Mouse (Mus musculus): ENCODE measurements around the gene Perm1.

The Perm1 gene

DNA sequence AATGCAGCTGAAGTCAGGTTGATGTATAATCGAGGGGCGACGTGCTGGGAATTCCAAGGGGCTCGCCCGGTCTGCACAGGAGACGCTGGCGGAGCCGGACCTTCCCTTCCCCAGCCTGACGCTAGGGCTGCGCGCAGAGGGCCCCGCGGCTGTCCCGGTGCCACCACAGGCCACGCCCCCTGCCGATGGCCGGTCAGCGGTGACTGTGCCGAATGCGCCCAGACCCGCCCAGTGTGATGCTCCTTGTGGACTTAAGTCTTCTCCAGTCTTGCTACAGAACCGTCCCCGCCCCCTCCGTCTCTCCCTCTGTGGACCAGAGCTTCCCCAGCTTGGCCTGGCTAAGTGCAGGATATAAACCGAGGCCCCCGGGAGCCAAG is 17.9 kb upstream of the Perm1 start:
- in situ Hi-C loops (cut with MboI; ENCODE audit: unreplicated experiment in 2 of 2) = no loop called here

DNA sequence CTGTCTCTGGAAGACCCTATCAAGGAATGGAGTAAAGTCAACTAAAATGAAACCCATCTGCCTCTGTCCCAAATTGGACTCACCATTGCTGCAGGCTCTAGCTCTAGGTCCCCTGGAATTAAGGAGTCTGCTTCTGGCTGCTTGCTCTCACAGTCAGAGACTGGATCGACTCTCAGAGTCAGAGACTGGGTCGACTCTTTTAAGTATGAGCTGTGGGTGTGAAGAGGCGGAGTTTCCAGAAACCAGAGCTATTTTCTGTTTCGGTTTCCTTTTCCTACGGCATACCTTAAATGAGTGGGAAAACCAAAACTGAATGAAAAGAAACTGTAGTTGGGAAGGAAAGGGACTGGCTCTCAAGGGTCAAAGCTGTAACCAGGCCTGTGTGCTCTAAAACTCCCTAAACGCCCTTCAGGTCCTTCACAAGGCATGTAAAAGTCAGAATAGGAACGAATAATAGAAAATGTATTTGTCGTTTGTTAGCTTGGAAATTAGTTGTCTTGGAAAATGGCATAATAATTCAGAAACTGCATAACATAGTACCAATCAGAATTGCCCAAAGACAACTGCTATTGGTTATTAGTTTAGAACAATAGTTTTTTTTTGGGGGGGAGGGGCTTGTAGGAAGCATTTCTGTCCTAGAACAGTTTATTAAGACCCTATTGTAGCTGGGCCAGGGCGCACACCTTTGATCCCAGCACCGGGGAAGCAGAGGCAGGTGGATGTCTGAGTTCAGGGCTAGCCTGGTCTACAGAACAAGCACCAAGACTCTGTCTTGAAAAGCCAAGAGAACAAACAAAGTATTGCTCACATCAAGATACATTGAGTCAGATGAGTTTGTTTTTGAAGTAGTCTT is 14.8 kb upstream of the Perm1 start, which contains the start of gene Isg15:
Gene Isg15, minus strand, starts transcription at position 196 of the 853 bp plus-strand sequence.
- in situ Hi-C loops (cut with MboI; ENCODE audit: unreplicated experiment in 2 of 2) = no loop called here

DNA sequence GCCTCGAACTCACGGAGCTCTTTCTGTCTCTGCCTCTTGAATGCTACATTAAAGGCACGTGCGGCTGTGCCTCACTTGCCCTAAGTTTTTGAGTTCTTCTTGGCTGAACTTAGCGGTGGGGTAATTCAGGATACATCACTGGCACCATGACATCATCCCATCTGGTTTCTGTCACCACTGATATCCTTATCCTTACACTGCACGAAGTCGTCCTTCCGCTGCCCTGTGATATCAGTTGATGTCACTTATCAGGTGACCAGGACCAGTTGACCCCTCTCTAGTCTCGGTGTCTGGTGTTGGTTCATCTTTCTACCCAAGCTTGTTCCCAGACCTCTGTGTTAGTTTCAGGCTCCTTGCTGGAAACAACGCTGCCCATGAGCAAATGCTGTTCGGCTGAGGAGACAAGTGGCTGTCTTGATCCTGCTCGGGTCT is 13.2 kb upstream of the Perm1 start:
- in situ Hi-C loops (cut with MboI; ENCODE audit: unreplicated experiment in 2 of 2) = no loop called here

DNA sequence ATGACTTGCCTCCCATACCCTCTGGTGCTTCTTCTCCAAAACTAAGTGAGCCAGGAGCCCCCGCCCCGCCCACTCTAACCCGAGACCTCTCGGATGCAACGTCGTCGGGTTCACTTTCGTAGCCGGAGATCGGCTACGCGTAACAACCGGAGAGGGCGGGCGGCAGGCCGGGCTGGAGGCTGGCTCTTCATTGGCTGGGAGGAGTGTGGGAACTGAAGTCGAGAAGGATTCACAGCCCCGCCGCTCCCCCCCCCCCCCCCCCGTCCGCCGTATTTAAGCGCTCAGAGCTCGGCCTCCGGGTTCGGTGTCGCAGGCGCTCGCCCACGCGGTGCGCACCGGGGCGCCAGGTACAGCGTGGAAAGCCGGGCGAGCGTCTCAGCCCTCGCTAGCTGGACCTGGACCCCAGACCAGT is 12.7 kb upstream of the Perm1 start, which contains the start of gene AW011738:
Gene AW011738, plus strand, starts transcription at position 304 of the 412 bp plus-strand sequence.
- in situ Hi-C loops (cut with MboI; ENCODE audit: unreplicated experiment in 2 of 2) = no loop called here

DNA sequence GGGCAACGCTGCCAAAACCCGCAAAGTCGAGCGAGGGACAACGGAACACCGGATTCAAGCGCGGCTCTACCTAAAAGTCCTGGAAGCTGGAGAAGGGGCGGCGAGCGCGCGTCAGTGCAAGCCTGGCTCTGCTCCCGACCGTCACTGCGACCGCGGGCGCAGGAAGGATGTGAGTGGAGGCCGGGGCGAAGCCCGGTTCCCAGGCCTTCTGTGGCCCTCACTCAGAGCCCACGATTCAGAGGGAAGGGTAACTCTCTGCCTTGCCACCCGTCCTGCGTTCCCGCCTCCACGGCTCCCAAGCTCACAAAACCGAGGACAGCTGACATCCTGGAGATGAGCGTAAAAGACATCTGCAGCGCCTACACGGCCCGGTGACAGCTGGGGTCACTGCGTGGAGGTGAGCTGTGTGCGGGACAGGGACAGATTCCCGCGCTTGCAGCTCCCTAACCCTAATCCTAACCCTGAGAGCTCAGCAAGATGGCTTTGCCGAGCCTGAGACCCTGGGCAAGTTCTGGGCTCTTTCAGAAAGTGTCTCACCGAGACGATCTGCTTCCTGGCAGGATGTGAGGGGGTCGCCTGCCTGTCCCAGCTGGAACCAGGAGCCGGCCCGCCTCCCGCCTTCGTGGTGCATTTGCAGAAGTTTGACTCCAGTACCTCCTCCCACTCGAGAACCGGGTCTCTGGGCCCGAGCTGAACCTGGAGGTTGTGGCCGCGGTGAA is 12.1 kb upstream of the Perm1 start:
- in situ Hi-C loops (cut with MboI; ENCODE audit: unreplicated experiment in 2 of 2) = no loop called here

DNA sequence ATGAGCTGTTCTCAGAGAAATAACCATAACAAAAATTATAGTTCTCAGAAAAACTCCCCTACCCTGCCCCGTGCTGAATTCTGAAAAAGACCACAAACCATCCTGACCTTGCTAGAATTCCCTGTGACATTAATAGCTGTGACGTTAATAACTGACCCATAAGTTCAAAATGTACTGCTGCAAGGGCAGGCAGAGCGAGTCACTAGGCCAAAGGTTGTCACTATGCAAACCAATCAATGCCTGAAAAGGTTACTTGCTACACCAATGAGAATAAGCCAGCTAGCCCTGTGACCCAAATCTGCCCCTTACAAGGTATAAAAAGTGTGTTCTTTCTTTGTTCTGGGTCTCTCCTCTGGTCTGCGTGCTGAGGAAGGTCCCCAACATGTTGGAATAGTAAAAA is 6.8 kb upstream of the Perm1 start:
- in situ Hi-C loops (cut with MboI; ENCODE audit: unreplicated experiment in 2 of 2) = no loop called here

DNA sequence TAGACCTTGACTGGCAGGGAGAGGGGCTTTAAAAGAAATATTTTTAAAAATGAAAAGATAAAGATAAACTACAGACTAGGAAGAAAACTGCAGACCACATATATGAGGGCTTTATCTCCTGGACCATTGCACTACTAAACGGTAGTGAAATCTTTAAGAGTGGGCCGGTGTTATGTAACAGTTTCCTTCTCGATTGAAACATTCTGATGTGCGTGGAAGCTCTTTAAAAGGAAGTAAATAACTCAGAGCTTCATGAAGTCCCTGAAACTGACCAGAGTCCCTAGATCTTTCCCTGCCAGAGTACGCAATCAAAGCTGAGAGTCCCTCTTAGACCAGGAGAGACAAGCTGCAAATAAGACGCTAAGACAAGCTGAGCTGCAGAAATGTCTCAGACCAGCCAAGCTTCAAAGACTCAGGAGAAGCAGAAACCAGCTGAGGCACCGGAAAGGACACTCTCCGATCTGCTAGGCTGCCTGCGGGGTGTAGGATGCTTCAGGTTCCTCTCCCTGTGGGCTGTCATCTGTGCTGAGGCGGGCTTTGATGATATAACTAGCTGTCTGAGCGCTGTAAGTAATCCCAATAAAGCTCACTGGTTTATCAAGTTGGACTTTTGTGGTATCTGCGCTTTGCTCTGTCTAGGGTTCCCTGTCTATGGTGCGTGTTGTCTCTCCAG is 5.6 kb upstream of the Perm1 start:
- in situ Hi-C loops (cut with MboI; ENCODE audit: unreplicated experiment in 2 of 2) = no loop called here

DNA sequence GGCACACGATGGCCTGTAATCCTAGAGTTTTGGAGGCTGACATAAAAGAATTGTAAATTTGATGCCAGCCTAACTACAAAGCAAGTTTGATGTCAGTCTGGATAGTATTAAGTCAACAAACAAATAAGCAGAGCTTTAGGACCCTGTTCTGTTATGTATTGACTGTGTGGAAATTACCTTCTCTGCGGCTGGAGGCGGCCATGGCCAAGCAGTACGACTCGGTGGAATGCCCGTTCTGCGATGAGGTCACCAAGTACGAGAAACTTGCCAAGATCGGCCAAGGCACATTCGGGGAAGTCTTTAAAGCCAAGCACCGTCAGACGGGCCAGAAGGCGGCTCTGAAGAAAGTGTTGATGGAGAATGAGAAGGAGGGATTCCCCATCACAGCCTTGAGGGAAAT is 2.5 kb upstream of the Perm1 start:
- in situ Hi-C loops (cut with MboI; ENCODE audit: unreplicated experiment in 2 of 2) = no loop called here

DNA sequence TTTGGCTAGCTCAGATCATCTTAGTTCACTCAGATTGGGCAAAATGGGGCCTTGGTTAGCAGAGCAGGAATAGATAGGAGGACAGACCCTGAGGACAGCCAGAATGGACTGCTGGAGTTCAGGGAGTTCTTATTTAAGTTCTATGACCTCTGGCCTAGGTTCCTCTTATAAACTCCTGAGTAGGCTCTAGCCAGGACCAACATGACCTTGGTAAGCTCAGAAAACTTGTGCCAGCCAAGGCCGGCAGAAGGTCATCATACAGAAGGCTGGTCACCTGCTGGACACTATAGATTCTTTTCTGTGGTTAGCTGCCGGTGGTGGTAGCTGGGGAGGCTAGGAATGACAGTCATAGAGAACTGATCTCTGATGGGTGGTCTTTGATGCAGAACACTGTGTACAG is 528 bp downstream of the Perm1 start:
- in situ Hi-C loops (cut with MboI; ENCODE audit: unreplicated experiment in 2 of 2) = no loop called here

DNA sequence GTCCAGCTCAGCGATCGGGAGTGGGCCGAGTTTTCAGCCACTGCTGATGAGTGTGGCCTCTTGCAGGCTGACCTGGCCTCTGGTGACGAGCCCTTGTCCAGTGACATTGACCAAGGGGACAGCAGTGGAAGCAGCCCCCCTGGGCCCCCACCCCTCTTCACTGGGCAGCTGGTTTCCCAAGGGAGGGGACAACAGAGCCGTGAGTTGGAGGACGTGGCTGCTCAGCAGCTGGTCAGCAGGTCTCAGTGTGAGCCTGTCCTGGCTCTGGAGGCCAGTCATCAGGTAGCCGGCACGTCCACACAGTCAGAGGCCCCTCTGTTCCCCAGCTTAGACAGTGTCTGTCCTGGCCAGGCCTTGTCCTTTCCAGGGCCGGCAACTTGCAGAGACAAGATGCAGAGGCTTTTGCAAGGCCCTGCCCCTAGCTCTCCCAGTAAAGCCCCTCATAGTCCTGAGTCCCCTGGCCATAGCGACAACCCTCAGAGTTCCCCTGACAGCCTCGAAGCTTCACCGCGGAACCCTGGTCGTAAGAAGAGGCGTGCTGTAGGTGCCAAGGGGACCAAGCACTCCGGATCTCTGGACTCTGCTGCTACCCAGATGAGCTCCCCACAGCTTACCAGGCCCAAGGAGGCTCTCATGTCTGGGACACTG is 1.5 kb downstream of the Perm1 start:
- in situ Hi-C loops (cut with MboI; ENCODE audit: unreplicated experiment in 2 of 2) = no loop called here

DNA sequence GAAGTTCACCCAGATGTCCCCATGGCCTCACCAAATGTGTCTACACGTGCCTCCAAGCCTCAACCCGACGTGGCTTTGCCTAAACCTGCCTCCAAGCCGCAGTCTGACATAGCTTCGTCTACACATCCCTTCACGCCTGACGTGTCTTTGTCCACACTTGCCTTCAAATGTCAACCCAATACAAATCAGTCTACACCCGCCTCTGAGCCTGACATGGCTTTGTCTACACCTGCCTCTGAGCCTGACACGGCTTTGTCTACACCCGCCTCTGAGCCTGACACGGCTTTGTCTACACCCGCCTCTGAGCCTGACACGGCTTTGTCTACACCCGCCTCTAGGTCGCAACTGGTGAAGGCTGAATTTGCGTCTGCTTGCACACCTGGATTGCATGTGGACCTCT is 2.2 kb downstream of the Perm1 start:
- in situ Hi-C loops (cut with MboI; ENCODE audit: unreplicated experiment in 2 of 2) = no loop called here

DNA sequence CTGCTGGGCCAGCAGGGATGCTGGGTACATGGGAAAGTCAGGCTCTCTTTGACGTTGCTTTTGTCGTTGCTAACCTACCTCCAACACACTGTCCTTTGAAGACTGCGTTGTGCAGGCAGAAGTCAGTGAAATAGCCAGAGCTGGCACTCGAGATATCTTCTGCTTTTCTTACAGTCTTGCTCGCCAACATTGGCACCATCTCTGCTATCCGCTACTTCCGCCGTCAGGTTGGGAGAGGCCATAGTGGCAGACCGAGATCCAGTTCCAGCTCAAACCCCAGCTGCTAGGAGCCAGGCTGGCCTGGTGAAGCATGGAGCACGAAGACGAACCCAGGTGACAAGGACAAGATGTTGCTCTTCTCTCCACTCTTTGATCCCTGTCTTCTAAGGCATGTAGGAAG is 4.3 kb downstream of the Perm1 start:
- in situ Hi-C loops (cut with MboI; ENCODE audit: unreplicated experiment in 2 of 2) = no loop called here

DNA sequence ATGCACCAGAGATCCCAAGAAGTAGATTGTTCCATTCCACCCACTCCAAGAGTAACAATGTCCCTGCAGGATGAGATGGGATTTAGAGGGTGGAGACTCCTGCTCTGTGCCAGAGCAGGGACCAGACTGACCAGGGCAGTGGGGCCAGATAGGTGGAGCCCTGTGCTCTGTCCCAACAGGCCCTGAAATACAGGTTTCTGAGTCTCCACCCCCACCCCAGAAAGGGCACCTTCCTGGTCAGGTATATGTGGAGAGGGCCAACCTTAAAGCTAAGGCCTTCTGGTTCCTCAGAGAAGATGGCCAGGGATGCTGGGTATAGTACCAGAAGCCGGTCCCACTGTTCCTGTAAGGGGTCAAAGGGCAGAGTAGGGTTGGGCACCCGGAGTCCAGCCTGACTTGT is 8.6 kb downstream of the Perm1 start:
- in situ Hi-C loops (cut with MboI; ENCODE audit: unreplicated experiment in 2 of 2) = no loop called here

DNA sequence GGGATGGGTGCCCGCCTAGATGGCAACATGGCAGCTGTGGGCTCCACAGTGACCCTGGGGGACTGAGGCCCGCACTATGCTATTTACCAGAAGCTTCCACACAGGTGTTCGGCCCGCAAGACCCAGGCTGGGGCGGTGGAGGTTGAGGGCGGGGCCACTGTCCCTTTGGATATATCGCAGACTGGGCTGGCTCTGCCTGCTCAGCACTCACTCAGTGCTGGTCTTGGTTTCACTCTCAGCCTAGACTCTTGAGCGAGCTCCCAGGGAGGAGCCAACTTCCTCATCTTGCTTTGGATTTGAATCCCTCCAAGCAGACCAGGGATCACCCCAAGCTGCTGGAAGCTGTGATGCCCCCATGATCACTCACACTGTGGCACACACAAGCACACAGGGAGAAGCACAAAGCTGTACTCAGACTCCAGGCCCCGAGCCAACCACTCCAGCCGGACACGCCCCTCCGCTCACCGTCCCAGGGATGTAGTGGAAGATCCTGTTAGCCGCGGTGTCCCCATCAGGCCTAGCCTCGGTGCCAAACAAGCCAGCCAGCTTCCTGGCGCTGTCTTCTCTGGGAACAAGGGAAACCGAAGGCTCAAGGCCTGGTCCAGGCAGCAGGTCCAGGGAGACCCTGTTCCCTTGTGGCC is 12.2 kb downstream of the Perm1 start:
- in situ Hi-C loops (cut with MboI; ENCODE audit: unreplicated experiment in 2 of 2) = no loop called here

DNA sequence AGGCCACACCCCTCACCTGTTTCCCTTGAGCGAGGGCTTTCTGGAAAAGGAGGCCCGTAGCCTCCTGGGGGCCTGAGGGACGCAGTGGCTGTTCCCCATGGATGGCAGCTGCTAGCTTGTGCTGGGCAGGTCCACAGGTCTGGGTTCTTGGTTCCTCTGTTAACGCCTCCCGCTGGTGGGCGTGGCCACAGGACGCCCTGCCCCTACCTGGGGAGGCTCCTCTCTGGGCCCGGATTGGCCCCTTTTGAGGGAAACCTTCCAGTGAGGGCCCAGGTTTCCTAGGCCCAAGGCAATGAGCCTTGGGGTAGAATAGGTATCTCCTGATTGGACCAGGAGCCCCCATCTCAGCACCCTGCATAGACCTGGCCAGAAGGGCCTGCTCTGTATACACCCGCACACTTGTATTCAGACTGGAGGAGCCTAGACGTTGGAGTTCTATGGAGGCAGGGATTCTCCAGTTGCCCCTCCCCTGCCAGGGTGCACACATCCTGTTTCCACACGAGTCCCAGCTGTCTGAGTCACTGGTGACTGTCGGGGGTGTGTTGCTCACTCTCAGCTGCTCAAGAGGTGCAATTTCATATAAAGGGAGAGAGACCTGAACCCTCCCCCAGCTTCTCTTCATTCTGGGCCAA is 12.8 kb downstream of the Perm1 start:
- in situ Hi-C loops (cut with MboI; ENCODE audit: unreplicated experiment in 2 of 2) = no loop called here

DNA sequence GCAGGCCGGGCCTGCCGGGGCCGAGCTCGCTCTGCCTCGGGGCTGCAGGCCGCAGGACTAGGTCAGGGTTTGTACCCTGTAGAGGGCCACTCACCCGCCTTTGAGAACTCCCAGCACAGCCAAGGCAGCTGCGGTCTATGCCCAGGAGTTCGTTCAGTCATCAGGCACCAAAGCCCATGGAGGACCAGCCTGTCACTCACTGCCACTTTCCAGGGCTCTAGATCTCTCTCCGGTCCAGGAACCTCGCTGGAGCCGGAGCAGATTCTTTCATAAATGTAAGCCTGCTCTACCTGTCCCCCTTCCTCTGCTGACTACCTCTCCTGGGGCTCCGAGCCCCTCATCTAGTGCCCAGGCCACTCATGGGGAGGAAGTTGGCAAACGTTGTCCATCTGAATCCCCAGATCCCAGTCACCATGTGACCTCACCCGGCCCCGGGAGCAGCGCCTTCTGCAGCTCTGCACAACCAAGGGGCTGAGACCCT is 18.4 kb downstream of the Perm1 start:
- in situ Hi-C loops (cut with MboI; ENCODE audit: unreplicated experiment in 2 of 2) = no loop called here

DNA sequence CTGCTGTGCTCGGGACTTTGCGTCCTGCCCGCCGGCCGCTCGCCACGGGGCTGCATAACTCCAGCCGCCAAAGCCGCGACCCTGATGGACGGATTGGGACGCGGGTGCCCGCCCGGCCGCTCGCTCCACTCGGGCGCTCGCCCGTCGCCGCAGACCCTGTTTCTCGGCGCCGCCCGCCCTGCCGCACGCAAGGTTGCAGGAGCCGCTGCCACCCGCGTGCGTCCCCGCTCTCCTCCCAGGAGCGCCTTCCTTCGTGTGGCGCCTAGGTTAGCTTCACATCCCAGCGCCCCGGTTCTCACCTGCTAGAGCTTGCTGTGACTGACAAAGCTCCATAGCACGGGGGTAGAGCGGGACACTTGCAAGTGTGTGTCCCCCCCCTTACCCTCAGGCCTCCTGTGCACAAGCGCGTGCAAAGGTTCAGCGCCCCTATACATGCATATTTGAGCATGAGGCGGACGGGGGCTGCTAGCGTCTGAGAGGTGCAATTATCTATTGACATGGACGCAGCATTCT is 19.1 kb downstream of the Perm1 start, which contains the start of gene Plekhn1:
Gene Plekhn1, minus strand, starts transcription at position 157 of the 513 bp plus-strand sequence.
- in situ Hi-C loops (cut with MboI; ENCODE audit: unreplicated experiment in 2 of 2) = no loop called here

DNA sequence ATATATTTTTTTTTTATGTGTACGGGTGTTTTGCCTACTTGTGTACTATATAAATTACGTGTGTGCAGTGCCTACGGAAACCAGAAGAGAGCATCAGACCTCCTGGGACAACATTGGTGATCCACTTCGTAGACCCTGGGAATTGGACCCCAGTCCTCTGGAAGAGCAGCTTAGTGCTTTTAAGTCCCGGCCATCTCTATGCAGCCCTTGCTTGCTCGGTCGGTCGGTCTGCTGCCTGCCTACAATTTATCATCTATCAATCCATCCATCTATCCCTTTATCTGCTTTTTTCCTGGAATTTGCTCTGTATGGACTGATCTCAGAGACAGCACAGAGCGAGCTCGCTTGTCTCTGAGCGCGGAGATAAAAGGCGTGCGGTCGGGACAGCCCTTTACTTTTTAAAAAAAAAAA is 19.7 kb downstream of the Perm1 start:
- in situ Hi-C loops (cut with MboI; ENCODE audit: unreplicated experiment in 2 of 2) = no loop called here

DNA sequence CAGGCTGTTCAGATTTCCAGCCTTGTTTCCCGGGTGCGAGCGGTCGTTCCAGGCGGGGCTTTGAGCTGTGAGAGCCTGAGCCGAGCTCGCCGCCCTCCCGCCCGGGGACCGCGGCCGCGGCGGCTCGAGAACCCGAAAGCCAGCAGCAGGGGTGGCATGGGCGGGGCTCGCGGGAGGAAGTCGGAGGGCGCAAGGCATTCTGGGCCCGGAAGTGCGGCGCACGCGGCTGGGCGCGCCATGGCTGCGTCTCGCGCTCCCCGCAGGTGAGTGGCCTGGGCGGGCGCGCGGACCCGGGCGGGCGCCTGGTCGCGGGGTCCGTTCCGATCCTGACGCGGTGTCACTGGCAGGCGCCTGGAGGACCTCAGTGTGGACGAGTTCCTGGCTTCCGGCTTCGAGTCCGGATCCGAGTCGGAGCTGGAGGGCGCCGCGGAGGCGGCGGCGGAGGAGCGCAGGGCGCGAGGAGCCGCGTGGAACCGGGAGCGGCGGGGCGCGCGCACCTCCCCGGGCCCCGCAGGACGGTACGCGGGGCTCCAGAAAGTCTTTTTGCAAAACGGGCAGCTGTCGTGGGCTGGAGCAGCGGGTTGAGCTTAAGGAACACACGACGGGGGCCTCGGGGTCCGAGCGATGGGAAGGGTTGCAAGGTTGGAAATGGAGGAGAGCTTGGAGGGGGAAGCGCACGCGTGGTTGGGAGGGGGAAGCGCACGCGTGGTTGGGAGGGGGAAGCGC is 20.3 kb downstream of the Perm1 start, which contains the start of gene Noc2l:
Gene Noc2l, plus strand, starts transcription at position 203 of the 726 bp plus-strand sequence.
- in situ Hi-C loops (cut with MboI; ENCODE audit: unreplicated experiment in 2 of 2) = no loop called here
